Mouse (Mus musculus) erythroblast, embryonic 14.5 days (primary cell): Measurements from ENCODE around the gene Gm37240.

Experiments
- GATA1 ChIP-seq: IDR thresholded peaks from 2 replicates; pipeline ENCODE4 v1.6.1; 2012; ENCODE audit warnings: low read length, inconsistent platforms, mixed read lengths
- TAL1 ChIP-seq: IDR thresholded peaks from 3 replicates; pipeline ENCODE4 v1.6.1; 2012; ENCODE audit warnings: low read length, inconsistent platforms, mixed read lengths

DNA sequence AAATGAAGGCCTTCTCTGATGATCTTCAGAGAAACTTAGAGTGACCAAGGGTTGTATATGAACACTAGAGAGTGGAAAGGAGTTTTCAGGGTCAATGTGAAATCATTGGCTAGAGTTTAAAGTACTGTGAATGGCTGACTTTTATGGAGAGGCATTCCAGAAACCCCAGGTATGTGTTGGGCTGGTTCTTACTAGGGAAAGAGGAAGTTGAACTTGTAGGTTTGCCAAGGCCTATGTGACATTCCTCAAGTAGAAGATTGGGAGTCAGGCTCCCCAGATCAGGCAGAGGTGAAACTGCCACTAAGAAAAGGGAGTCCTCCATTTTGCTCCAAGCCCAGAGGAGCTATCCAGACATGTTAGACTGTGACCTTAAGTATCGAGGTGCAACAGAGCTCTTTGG, 858.2 kb downstream of the Gm37240 start:
- TF ChIP-seq TAL1 (no peak), GATA1 (no peak)
